Mouse (Mus musculus) embryo, embryonic 10.5 days (tissue): ENCODE measurements around the gene Moxd1.

Source experiments
- DNase-seq: peaks from one replicate; pipeline ENCODE4 v3.0.0-alpha.2; 2015; ENCODE audit warnings: low spot score

Gene Moxd1

DNA sequence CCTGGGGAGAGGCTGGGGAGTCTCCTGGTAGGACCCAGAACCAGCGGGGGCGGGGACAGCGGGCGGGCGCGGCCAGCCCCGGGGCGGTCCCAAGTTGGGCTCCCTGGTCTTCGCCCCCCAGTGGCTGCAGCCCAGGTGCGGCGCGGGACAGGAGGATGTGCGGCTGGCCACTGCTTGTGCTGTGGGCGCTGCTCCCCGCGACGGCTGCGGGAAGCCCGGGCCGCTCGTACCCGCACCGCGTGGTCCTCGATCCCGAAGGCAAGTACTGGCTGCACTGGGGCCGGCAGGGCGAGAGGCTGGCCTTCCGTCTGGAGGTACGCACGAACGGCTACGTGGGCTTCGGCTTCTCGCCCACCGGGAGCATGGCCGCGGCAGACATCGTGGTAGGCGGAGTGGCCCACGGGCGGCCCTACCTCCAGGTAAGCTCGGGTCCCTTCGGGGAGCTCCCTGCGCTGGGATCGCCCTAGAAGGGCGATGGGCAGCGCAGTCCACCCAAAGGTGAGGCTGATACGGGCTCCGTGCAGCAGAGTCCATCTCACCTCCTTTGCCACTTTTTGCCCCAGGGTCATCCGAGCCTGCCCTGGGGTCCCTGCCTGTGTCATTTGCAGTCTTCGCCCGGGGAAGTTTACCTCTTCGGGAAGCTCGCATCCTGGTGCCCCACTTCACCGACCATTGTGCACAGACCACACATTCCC lies at the start of gene Moxd1:
Moxd1 (plus strand) TSS at position 69 of the 695 bp plus-strand sequence.
- peak; percentile 49 for DNase-seq

DNA sequence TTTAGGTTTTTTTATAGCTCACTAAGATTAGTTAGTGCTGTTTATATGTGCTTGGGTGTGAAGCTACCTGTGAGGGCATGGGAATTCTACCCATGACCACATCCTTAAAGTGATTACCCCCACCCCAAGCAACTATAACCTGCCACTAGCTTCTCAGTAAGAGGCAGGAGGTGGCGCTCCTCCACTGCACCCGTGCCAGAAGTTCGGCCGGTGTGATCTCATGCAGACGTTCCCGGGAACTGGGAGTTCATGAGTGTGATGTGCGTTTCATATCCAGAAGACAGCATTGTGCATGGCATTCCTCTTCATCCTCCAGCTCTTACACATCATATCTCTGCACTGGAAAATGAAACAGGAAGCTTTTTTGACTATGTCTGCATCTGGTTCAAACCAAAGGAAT lies 32.9 kb upstream of the Moxd1 start:
- peak; percentile 36 for DNase-seq

DNA sequence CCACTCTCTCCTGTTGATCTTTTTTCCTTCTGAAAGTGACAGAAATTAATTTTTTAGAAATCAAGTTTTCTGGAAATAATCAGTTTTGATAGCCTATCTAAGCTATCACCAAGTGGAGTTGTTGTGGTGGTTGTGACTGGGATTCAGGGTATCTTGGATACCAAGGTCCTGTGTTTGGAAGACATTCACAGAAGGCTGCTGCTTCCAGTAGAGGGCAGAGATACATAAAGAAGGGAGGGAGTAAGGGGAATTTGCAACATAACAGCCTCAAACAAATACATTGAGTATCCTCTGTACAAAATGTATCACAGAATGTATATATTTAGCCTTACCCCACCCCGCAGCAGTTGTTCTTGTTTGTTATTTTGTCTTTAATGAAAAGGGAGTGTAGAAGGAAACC lies 31.3 kb upstream of the Moxd1 start:
- DNase-seq: peak; percentile 30

DNA sequence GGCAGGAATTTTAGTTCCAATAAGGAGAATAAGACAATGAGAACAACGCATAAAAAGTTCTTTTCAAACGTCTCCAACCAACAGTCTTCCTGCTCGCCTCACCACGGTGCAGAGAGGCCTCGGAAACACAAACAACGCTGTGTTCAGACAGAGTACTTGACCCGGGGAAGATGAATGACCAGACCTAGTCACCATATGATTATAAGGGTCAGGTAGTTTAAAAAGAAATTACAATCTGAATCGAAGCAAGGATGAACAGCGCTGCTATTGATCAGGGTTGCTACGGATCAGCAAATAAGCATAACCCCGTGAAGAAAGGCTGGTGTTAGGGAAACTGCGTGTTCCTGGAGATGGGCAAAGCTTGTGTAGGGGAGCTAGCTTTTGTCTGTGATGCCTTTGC lies 24.0 kb upstream of the Moxd1 start:
- peak; percentile 77 for DNase-seq

DNA sequence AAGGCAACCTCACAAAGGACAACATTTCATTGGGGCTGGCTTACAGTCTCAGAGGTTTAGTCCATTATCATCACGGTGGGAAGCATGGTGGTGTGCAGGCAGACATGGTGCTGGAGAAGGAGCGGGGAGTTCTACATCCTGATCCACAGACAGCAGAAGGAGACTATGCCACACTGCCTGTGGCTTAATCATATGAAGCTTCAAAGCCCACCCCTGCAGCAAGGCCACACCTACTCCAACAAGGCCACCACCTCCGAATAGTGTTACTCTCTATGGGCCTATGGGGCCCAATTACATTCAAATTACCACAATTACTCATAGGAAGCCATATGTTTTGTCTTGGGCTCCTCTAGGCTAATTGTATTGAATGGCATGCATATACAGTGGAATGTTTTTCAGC lies 23.2 kb upstream of the Moxd1 start:
- peak; percentile 16 for DNase-seq

DNA sequence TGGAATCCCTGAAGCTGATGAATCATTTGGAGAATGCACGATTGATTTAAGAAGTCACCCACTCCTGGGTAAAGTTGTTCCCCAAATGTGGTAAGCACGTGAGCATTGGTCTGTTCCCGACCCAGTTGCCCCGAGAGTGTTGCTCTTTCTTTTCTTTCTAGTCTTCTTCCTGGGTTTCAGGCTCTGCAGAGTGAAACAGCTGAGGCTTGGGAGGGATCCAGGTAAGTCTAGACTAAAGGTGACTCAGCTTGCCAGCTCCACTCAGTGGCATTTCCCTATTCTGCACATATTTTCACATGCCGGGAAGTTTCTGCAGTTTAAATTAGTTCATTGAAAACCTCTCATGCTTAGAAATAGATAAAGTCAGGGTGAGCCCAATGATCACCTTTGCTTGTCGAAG lies 13.2 kb upstream of the Moxd1 start:
- no peak for DNase-seq

DNA sequence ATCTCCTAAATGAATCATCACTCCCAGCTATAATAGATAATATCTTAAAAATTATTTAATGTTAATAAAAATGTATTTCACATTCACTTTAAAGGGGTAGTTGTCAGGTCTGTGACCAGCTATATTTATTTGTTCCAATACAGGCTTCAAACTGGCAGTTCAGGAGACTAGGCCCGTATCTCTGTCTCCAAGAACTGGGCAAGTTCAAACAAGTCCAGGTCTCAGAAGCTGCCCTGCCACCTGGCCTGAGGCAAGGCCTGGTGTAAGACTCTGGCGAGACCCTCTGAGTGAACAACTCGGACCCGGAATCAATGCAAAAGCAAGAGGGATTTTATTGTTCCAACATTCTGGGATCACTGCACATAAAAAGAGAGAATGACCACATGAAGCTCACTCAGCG lies 10.0 kb upstream of the Moxd1 start:
- DNase-seq: no peak

DNA sequence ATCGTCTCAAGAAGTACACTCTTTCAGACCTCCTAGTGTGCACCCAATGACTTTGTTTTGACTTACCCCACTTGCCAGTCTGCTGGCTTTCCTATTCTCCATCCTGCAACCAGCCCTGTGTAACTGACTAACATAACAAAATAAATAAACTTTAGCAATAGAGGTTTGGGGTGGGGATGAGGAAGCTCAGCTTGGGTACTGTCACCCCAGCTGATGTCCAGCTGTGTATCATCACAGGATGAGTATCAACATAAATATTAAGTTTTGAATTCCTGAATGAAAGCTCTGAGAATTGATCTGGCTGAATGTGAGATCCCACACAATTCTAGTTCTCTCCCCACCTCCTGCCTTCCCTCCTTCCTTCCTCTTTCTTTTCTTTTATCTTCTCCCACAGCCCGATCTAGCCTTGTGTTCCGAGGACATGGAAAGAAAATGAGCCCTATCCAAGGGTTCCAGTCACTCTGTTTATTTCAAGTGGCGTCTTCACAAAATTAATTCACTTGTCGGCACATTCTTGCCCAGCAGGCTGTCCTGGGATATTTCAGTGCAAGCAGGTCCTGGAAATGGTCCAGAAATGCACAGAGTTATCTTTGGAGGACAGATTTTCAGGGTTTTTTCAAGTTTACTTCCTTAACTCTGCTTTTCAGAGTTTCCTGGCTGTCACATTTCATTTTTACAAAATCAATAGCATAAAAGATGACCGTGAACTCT lies 5.6 kb upstream of the Moxd1 start:
- no peak for DNase-seq

DNA sequence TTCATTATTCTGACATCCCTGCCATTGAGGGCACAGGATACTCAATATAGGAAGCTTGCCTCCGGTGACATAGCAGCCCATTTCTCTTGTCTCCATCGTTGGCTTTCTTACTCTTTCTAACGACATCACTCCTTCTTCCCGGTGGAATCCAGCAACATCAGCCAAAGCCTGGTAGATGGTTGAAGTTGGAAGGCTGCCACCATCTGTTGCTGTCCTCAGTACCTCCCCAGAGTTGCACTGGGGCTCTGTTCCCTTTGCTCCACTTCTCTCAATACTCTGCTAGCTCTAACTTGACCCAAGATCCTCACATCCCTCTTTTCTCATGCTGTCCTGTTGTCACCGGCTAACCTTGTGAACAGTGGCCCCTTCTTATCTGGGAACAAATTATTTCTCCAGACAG lies 2.4 kb upstream of the Moxd1 start:
- DNase-seq: no peak

DNA sequence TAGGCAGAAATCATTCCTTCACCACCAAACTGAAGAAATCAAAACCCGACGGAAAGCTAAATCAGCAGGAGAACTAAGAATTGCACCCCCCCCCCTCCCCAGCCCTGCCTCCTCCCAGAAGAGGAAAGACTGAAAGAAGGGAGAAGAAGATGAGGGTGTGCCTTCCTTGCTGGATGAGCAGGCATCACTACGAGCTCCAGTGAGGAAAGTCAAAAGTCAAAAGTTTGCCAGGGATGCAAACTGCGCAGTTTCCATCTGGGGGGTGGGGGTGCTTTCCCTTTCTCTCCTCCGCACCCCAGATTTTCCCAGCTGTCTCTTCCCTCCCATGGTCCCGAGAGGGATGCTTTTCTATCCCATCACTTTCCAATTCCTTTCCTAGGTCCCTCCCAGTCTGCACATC lies 406 bp upstream of the Moxd1 start:
- no peak for DNase-seq

DNA sequence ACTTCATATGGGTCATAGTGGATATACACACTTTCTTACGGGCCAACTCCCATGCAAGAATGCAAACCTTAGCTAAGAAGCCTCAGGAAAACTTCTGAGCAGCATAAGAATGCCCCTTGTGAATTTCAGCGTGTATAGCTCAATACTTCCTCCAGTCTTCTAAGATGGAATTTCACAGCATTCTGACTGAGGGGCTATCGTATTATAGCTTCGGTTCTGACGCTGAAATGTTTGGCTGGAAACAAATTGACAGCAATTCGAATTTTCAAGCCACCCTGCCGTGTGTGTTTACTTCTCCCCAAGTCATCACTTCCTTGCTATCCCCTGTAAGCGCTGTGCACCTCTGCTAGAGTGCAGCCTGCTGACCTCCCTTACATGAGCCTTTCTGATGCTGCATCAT lies 1.3 kb downstream of the Moxd1 start:
- DNase-seq: no peak

DNA sequence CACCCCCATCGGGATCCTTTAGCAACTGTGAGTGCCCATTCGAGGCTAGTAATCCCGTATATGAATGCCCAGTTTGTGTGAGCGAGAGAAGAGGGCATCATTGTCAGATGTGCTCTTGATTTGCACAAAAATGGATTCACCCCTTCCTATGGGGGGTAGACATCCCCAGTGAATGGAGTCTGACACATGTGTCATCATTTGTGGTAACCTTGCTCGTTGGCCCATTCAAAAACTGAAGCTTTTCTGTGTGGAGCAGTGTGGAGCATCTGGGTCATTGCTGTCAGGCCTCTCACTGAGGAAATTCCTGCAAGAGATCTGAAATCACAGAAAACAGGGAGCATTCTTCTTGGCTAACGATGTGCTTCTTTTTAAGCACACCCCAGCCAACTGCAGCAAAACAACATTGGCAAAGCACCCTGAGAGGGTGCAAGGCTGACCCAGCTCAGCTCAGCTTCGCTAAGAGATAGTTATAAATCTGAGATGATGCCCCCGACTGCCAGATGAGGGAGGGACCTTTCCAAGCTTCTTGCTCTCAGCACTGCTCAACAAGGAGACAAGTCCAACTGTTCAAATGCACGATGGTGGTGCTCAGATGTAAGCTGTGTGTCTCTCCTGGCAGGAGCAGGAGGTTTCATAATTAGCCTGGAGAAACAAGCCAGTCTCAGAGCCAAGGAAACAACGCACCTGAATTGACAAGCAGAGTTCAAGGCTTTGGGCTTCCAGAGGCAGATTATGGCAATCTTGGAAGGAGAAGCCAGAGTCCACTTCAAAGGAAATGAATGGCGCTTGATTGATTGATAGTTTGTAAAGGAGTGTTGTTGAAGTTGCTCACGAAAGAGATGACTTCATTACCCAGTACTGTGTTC lies 5.2 kb downstream of the Moxd1 start:
- DNase-seq: peak; percentile 24

DNA sequence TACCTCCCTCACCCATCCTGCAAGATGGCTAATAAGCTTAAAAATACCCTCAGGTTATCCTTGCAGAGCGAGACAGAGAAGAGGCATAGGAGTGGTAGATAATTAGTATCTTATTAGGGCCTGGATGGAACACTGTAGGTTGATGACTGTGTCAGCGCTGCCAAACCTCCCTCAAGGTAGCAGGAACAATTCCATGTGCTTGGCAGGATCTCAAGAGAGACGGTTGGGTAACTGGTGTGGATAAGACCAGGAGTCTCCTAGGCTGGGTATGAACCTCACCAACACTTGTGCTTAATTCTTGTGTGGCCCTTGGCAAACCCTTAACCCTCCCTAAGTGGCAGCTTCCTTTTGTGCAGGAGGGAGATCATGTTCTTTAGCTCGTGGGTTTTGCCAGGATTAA lies 9.0 kb downstream of the Moxd1 start:
- no peak for DNase-seq

DNA sequence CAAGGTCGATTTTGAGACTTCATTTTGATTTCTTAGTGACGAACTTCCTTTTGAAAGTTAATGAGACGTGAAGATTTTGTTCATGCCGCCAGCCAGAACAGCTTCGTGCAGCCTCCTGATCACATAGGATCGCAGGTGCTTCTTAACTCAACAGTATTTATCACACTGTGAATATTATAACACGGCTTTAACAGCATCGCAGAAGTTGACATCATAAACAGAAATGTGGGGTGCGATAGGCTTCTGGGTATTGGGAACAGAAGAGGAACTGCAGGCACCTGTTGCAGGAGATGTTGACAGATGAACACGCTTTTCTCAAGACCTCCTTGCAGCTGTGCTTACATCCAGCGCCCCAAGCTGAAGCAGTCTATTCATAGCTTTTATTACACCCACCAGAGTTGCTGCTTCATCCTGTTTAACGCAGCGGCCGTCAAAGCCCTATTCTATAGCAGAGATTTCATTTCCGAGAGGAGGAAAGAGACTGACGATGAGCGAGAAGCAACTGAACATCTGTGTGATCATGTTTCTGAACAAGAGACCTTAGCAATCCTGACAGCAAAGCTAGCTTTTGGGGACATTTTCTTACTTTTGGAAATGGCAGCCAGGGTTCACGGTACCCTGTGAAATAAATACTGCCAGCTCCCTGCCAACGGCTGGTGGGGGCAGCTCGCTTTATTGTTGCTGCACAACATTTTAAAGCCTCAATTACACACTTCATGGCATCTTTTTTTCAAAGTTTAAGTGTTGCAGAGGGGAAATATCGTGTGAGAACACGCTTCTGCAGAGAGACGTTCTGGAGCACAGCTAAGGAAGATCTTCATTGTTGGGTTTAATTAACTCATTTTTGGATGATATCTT lies 12.3 kb downstream of the Moxd1 start:
- peak; percentile 11 for DNase-seq

DNA sequence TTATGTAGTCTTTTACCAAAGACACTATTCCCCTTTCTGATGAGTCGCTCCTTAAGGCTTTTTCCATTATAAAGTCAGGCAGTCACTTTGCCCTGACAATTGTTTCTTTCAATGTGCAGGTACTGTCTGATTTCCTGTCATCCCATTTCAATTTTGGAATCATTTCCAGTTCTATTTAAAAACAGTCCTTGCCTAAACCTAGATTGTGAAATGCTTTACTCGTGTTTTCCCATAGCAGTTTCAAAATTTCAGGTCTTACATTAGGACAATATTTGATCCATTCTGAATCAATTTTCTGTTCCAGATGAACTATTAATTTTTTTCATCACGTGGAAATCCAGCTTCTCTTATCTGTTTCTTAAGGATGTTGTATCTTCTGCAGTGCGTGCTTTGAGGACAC lies 23.5 kb downstream of the Moxd1 start:
- no peak for DNase-seq

DNA sequence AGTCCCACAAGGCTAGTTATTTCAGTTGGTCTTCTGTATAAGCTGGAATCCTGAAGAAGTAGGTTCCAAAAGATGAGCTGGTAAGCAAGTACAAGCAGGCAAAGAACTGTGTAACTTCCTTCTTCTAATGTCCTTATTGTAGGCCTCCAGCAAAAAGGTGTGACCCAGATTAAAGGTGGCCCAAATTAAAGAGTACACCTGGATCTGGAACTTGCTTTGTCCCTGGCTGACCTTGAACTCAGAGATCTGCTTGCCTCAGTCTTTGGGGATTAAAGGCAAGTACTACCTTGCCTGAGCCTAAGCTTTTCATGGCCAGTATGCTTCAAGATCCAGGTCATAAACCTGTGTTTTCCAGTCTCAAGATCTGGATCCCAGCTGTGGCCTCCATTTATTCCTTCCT lies 24.8 kb downstream of the Moxd1 start:
- no peak for DNase-seq

DNA sequence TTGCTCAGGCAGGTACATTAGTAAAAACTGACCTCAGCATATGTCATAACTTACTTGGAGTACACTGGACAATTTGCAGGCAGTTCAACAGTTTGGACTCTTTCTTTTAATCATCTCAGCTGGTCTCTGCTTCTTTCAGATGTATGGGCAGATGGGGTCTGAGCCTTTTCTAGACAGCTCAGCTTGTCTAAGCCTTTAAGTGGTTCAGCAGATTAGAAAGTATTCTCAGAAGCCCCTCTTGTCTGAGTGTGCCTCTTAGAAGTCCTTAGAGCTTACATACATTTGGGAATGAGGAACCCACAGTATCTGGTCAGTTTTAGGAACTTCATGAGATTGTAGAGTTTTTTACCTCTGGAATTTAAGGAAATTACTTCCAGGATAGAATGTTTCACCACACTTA lies 28.3 kb downstream of the Moxd1 start:
- no peak for DNase-seq

DNA sequence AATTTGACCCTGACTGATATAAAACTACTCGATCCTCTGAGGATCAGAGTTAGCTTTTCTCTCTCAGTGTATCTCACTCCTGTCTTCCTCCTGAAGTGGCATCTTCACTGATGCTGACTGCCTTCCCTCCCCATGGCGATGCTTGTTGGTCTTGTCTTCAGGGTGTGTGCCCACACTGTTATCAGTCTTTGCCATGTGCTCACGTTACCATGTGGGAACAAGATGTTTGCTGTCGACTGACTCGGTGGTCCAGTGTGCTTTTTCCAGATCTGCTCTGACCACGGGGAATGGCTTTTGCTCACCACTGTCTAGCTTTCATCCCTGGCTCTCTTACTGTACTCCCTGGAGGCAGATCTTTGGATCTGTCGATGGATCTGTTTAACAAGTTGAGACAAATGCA lies 34.8 kb downstream of the Moxd1 start:
- DNase-seq: no peak

DNA sequence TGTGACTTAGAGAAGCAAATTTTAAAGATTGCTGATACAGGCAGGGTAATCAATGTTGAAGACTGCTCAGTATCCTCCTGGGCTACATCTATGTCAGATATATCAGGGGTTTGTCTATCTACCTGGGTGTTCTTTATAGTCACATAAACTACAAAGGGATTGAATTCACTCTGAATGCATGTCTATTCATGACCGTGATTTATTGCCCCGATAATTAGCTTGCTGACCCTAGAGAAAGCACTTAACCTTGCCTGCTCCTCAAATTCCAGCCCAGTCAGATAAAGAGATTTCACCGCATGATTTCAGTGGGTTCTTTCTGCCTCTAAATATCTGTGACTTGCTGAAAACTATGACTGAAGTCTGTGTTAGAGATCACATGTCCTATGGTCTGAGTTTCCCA lies 35.6 kb downstream of the Moxd1 start:
- DNase-seq: peak; percentile 75

DNA sequence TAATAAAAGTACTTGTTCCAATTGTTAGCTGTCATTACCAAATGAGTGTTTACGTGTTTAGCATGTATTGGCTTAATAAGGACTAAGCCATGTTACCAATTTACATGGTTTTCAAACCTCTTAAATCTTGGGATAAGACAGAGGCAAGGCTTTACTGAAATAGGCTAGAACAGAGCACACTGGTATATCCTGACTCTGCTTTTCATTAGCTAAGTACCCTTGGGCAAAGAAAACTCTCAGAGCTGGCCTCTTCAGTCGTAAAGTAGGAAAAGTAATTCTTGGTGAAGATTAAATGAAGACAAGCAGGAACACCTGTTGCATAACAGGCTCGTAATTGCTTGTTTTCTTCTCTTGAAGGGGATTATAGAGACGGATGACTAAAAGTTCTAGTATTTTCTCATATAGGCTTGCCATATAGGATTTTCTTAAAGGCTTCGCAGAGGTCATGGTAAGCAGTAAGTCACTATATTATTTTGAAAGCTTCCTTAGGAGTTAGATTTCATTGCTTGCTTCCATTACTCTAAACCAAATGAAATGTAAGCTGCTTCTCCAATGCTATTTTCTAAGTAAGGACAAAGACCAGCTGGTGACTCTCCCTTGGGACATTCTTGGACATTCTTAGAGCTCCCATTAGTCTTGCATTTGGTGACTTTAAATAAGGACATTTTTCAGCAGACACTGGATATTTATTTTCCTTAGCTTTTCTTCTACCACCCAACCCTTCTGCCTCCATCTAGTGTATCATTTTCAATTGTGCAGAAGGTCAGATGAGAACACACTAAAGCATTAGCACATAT lies 36.7 kb downstream of the Moxd1 start:
- DNase-seq: no peak

DNA sequence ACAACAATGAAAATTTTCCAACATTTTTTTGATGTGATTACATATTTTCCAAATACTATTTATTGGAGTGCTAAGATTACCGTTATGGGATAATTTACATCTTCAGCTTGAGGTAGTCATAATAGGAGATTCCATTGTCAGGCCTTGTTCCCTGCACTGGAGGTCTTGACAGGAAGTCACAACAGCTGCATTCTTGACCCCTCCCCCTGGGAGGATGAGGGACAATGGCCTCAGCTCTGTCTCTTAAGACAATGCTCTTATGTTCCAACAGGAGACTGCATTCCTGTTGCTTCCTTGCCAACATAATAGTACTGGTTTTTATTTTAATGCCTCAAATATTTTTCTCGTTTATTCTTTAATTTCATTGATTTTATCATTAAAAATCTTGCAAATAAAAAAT lies 44.2 kb downstream of the Moxd1 start:
- peak; percentile 53 for DNase-seq
